Mouse (Mus musculus) kidney, adult 9 months (tissue): Measurements from ENCODE around the gene 2310011J03Rik.
"Not testable (repeated sequence)": the region's sequence is repeated elsewhere in the genome, so short reads cannot be mapped to it uniquely, and the experiment has no call there.

Source experiments
- DNase-seq: peaks from one replicate; pipeline ENCODE4 v3.0.0; 2022

The 2310011J03Rik gene

DNA sequence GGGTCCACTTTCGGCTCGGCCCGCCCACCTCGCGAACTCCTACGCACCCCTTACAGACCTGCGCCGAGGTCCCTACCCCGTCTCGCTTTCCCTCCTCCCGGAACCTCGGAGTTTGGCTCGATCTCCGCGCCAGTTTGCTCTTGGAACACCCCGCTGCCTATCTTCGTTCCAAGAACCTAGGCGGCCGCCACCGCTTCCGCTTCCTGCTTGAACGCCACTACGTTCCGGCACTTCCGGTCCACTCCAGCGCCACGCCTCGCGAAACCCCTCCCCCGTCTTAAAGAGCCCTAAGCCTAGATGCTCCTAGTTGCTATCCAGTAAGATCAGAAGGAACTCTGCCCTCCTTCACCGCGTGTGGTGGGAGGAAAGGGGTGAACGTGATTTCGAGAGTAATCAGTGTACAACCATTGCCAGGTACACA lies at the start of gene 2310011J03Rik:
Gene 2310011J03Rik (minus strand): TSS at position 198 of the 421 bp plus-strand sequence.
- peak; percentile 96 for DNase-seq

DNA sequence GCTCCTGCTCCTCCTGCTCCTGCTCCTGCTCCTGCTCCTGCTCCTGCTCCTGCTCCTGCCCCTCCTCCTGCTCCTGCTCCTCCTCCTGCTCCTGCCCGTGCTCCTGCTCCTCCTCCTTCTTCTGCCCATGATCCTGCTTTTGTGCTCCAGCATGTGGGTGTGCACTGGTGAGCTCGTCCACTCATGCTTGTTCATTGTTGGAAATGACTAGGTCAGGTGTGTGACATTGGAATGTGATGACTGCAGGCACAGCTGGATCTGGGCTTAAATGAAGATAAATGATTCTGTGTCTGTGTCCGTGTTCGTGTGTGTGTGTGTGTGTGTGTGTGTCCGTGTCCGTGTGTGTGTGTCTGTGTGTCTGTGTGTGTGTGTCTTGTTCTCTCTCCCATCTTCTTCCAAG lies 48.1 kb upstream of the 2310011J03Rik start:
- DNase-seq: no peak

GRCm38 (mm10) chr10:80367954-80368353 lies 47.6 kb upstream of the 2310011J03Rik start:
- no peak for DNase-seq

GRCm38 (mm10) chr10:80365736-80366135 lies 45.4 kb upstream of the 2310011J03Rik start:
- no peak for DNase-seq

DNA sequence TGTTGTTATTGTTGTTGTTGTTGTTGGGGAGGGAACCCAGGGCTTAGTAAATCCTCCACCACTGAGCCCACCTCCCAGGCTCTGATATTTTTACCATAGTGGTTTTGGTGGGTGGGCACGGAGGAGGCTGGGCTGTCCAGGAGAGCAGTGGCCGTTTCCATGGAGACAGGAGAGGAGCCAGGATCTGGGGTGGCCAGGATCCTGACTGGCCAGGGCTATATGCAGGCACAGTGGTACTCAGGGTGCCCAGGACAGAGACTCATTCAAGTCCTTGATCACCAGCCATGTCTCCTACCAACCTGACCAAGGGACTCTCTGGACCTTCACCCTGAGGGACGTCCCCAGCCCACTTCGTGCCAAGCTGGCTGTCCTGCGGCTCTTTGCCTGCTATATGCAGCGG lies 43.4 kb upstream of the 2310011J03Rik start:
- no peak for DNase-seq

- peak; percentile 76 for DNase-seq
These were observed 37.8 kb upstream of the 2310011J03Rik start for GRCm38 (mm10) chr10:80357994-80358639.

- DNase-seq: no peak
These were observed 37.0 kb upstream of the 2310011J03Rik start for GRCm38 (mm10) chr10:80357336-80357735.

- DNase-seq: no peak
These were observed 36.4 kb upstream of the 2310011J03Rik start for GRCm38 (mm10) chr10:80356737-80357136.

- no peak for DNase-seq
These were observed 35.8 kb upstream of the 2310011J03Rik start, which contains the start of gene Plk5 for GRCm38 (mm10) chr10:80356001-80356682. TSS of gene Plk5 (plus strand) at chr10:80356459.

- DNase-seq: no peak
These were observed 35.1 kb upstream of the 2310011J03Rik start for GRCm38 (mm10) chr10:80355431-80355830.

DNA sequence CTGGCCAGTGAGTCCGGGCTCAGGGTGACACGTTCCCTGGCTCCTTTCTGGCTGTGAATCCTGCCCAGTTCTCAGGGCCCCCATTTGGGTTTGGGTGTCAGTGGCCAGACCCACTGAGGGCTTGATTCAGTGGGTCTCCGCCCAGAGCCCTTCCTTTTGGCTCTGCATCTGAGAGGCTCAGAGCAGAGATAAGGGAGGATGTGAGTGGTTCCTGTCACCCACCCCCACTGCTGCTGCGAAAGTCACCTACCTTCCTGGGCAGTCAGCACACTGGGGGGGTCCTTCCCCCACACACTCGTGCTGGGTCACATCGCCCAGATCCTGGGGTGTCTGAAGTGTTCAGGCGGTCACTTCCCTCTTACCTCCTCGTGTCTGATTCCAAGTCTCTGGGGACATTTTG lies 32.4 kb upstream of the 2310011J03Rik start:
- no peak for DNase-seq

- peak; percentile 91 for DNase-seq
These were observed 31.6 kb upstream of the 2310011J03Rik start for GRCm38 (mm10) chr10:80351896-80352295.

DNA sequence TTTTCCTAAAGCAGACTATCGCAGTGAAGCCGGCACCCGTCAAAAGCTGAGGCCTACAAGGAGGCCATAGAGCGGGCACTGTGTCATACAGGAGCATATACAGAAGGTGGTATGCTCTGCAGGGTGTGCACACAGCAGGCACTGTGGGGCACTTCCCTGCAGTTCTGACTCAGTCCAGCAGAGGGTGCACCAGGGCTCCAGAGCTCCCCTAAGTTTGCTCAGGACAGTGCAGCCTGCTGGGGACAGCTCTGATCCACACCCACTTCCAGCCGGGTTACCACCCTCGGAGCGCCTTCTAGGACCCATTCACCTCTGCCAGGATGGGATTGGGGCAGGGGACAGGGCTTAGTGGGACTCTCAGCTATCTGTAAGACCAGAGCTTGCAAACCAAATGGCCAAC lies 30.0 kb upstream of the 2310011J03Rik start:
- DNase-seq: peak; percentile 91

DNA sequence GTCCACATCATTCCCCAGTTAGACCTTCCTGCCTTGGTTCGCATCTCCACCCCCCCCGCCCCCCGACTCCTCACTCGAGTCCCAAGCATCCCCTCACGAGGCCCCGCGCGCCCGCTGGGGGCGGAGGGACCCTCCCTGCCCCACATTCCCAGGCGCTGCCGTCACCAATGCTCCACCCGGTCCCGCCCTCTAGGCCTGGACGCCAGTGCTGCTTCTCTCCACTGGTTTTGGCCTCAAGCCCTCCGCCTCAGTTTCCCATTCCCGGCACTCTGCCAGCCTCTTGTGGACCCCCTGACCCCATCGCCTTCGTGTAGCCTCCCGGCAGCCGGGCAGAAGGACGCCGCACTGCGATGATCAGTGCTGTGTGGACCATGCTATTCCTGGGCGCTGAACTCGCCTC lies 28.6 kb upstream of the 2310011J03Rik start:
- DNase-seq: no peak

- no peak for DNase-seq
These were observed 28.0 kb upstream of the 2310011J03Rik start, which contains the start of gene Adamtsl5 for GRCm38 (mm10) chr10:80348244-80348781. TSS of gene Adamtsl5 (minus strand) at chr10:80348412.

DNA sequence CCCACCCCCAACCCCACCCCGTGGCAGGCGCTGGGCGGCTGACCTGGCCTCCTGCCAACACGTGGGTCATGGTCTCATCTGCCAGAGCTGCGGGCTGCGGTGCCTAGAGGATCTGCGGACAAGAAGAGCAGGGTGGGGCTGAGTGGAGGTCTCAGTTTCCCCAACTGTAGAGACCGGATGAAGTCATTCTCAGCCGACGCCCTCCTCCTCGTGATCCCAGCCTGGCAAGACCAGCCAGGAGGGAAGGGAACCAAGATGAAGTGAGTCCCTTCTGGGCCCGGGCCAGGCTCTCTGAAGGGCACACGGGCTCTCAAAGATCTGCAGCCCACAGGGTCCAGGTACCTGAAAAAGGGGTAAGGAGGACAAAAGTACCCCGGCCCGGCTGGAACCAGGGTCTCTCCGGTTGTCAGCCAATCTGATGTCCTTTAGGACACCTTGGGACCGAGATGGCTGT lies 27.2 kb upstream of the 2310011J03Rik start:
- DNase-seq: no peak

GRCm38 (mm10) chr10:80345929-80346328 lies 25.6 kb upstream of the 2310011J03Rik start:
- not testable (repeated sequence) for DNase-seq

DNA sequence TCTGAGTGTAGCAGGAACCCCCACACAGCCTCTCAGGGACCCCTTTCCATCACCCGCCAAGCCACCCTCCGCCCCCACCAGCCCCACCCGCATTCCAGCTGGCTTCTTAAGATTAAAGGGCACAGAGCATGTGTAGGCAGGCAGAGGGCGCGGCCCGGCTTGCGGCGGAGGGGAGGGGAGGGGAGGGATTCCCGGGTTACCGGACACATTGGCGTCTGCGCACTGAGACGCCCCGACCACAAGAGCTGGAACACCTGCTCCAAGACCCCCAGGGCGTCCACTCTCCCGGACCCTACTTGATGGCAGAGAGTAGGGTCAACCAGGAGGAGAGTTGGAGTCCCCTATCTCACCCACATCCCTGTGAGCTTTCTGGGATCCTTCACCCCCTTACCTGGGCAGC lies 24.8 kb upstream of the 2310011J03Rik start:
- DNase-seq: no peak

- peak; percentile 65 for DNase-seq
These were observed 23.9 kb upstream of the 2310011J03Rik start for GRCm38 (mm10) chr10:80344131-80344661.

DNA sequence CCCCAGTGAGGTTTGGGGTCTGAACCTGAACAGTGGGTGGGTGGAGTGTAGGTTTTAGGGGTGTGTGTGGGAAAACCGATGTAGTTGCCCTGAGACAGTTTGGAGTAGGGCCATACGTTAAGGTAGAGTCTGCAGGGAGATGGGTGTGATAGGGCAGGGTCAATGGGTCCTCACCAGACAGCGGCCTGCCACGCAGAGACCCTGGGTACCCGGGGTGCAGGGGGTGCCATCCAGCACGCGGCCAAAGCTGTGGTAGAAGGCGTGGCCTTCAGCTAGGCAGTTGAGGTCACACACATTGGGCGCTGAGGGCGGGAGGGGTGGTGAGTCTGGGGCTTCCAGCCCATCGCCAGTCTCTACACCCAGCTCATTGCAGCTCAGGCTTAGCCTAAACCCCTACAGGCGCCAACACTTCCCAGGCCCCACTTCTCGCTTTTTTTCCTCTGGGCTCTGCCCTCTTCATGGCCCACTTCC lies 23.1 kb upstream of the 2310011J03Rik start:
- no peak for DNase-seq

DNA sequence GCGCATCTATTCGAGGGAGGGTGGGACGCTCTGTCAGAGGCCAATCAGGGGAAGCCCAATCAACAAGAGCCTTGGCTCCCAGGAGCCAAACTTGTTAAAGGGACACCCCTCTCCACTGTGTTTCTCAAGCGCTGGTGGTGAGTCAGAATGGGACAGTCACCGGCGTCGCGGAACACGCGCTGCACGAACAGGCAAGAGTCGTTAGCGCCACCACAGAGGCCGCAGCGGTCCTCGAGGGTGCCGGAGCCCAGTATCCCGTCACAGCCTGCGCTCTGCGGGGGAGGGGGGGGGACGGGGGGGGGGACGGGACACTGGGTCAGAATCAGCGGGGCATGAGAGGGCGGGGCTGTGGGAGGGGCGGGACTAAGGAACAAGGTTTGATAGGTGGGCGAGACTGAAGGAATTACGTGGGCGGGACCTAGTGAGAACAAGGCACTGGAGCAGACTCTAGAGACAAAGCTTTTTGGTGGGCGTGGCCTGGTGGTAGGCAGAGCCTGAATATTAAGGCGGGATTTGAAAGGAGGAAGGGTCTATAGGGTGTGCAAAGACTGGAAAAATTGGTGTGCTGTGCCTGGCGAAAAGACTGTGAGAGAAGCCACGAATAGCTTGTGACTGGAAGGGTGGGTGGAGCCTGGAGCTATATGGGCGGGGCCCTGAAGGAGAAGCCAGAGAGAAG lies 22.6 kb upstream of the 2310011J03Rik start:
- peak; percentile 61 for DNase-seq

GRCm38 (mm10) chr10:80342305-80342748 lies 22.0 kb upstream of the 2310011J03Rik start:
- DNase-seq: no peak
